Mouse (Mus musculus) mesoderm, embryonic 11.5 days (tissue): Measurements from ENCODE around the gene Camkmt.

Experiments
- DNase-seq: peaks from one replicate; pipeline ENCODE4 v3.0.0-alpha.2; 2012; ENCODE audit warnings: low read depth, low spot score

The Camkmt gene

GRCm38 (mm10) chr17:85495012-85495754, 404.8 kb downstream of the Camkmt start:
- DNase-seq = no peak

GRCm38 (mm10) chr17:85495871-85496270, 405.5 kb downstream of the Camkmt start:
- no peak for DNase-seq

GRCm38 (mm10) chr17:85504888-85505287, 414.5 kb downstream of the Camkmt start:
- DNase-seq = no peak

GRCm38 (mm10) chr17:85506206-85507088, 416.1 kb downstream of the Camkmt start:
- no peak for DNase-seq

- no peak for DNase-seq
Observed at GRCm38 (mm10) chr17:85507089-85507460, 416.7 kb downstream of the Camkmt start.
